Mouse (Mus musculus) myocyte (in vitro differentiated cells): Measurements from ENCODE around the gene Dennd2c. TPM values are rescaled to one million over a fixed set of nuclear protein-coding genes. Genes with fewer than 3 reads are reported as not detected.

Experiments used
- H3K27me3 ChIP-seq: one replicate; pipeline ENCODE4 v1.6.1; 2011; ENCODE audit not compliant: control insufficient read depth, insufficient read depth, insufficient read length
- H3K36me3 ChIP-seq: one replicate; pipeline ENCODE4 v1.6.1; 2011; ENCODE audit not compliant: control insufficient read depth, insufficient read depth
- H3K4me2 ChIP-seq: one replicate; pipeline ENCODE4 v1.6.1; 2011; ENCODE audit warnings: low read depth, control low read depth
- H3K4me3 ChIP-seq: one replicate; pipeline ENCODE4 v1.5.1; 2011; ENCODE audit warnings: mild to moderate bottlenecking, control low read depth, moderate library complexity
- H3K79me2 ChIP-seq: one replicate; pipeline ENCODE4 v1.6.1; 2011; ENCODE audit not compliant: control insufficient read depth, insufficient read depth
- H3ac ChIP-seq: one replicate; pipeline ENCODE4 v1.6.1; 2011; ENCODE audit not compliant: control insufficient read depth, insufficient read length
- CEBPB ChIP-seq: IDR thresholded peaks from 2 replicates; pipeline ENCODE4 v1.6.1; 2011; ENCODE audit warnings: mild to moderate bottlenecking, moderate library complexity; ENCODE audit not compliant: poor library complexity, insufficient read depth, severe bottlenecking
- E2F4 ChIP-seq: IDR thresholded peaks from one replicate; pipeline ENCODE4 v1.6.1; 2011; ENCODE audit warnings: mild to moderate bottlenecking, control low read depth, moderate library complexity; ENCODE audit not compliant: insufficient read depth
- MAX ChIP-seq: IDR thresholded peaks from one replicate; pipeline ENCODE4 v1.6.1; 2011; ENCODE audit warnings: low read depth, mild to moderate bottlenecking, control low read depth
- MYOD1 ChIP-seq, 3 experiments: IDR thresholded peaks; one replicate each; pipeline ENCODE4 v1.6.1; 2011; ENCODE audit warnings: control low read depth in 2 of 3, low read depth in 2 of 3, mild to moderate bottlenecking in 2 of 3, moderate library complexity in 1 of 3; ENCODE audit not compliant: insufficient read length in 2 of 3, control insufficient read depth in 1 of 3
- MYOG ChIP-seq, 3 experiments: IDR thresholded peaks; one replicate each; pipeline ENCODE4 v1.6.1; 2011; ENCODE audit warnings: control low read depth in 2 of 3, low read depth in 2 of 3, mild to moderate bottlenecking in 2 of 3; ENCODE audit not compliant: insufficient read length in 2 of 3, control insufficient read depth in 1 of 3, insufficient read depth in 1 of 3
- POLR2A ChIP-seq: IDR thresholded peaks from one replicate; pipeline ENCODE4 v1.6.1; 2011; ENCODE audit warnings: low read depth, mild to moderate bottlenecking, control low read depth, moderate library complexity; ENCODE audit not compliant: insufficient read length
- POLR2AphosphoS2 ChIP-seq: IDR thresholded peaks from one replicate; pipeline ENCODE4 v1.6.1; 2011; ENCODE audit warnings: low read depth, control low read depth; ENCODE audit not compliant: insufficient read length
- REST ChIP-seq: IDR thresholded peaks from one replicate; pipeline ENCODE4 v1.6.1; 2011; ENCODE audit warnings: mild to moderate bottlenecking, control low read depth, moderate library complexity; ENCODE audit not compliant: insufficient read depth, insufficient read length
- SRF ChIP-seq: IDR thresholded peaks from one replicate; pipeline ENCODE4 v1.6.1; 2011; ENCODE audit warnings: low read depth; ENCODE audit not compliant: control insufficient read depth, insufficient read length
- TCF12 ChIP-seq: IDR thresholded peaks from one replicate; pipeline ENCODE4 v1.6.1; 2011; ENCODE audit warnings: mild to moderate bottlenecking, control low read depth; ENCODE audit not compliant: poor library complexity, insufficient read depth, severe bottlenecking
- TCF3 ChIP-seq: IDR thresholded peaks from one replicate; pipeline ENCODE4 v1.6.1; 2011; ENCODE audit warnings: low read depth, control low read depth; ENCODE audit not compliant: insufficient read length
- USF1 ChIP-seq: IDR thresholded peaks from one replicate; pipeline ENCODE4 v1.6.1; 2011; ENCODE audit warnings: low read depth, mild to moderate bottlenecking, control low read depth, moderate library complexity
- polyA plus RNA-seq: library from polyadenylated mRNA; unstranded; fragments of >200 nt; fragmentation: generic; extraction: Trizol; gene quantifications from one replicate; pipeline ENCODE4 v1.2.1, GENCODE M21; 2012; ENCODE audit warnings: missing spikeins

Dennd2c gene
- polyA plus RNA-seq, 1 experiment: 2.4 TPM

- TF ChIP-seq POLR2A (no peak), REST (no peak), MAX (no peak), MYOG (IDR thresholded peaks at IDR 0.05; ENCODE audit: control insufficient read depth in 1 of 3, insufficient read depth in 1 of 3, insufficient read length in 2 of 3, low read depth in 2 of 3) (no peak), E2F4 (no peak), POLR2AphosphoS2 (no peak), TCF12 (no peak), USF1 (no peak), SRF (no peak), TCF3 (no peak), MYOD1 (IDR thresholded peaks at IDR 0.05; ENCODE audit: control insufficient read depth in 1 of 3, insufficient read length in 2 of 3, low read depth in 2 of 3) (no peak), CEBPB (no peak)
- Histone ChIP-seq H3ac (no peak overlapping the region), H3K4me3 (no peak overlapping the region), H3K4me2 (no peak overlapping the region), H3K27me3 (no peaks in the 10 kb centered on the region), H3K36me3 (no peaks in the 10 kb centered on the region), H3K79me2 (no peaks in the 10 kb centered on the region)
Observed at GRCm38 (mm10) chr3:103081051-103081450, 21.4 kb upstream of the Dennd2c start.

- no peak overlapping the region for H3ac ChIP-seq
- no peaks in the 10 kb centered on the region for H3K27me3 ChIP-seq
- no peak overlapping the region for H3K4me3 ChIP-seq
- H3K79me2 ChIP-seq: no peaks in the 10 kb centered on the region
- no peak overlapping the region for H3K4me2 ChIP-seq
- no peaks in the 10 kb centered on the region for H3K36me3 ChIP-seq
- TF ChIP-seq TCF12: no peak
- TF ChIP-seq CEBPB: no peak
- TF ChIP-seq SRF: no peak
- TF ChIP-seq MAX: no peak
- no peak for TF ChIP-seq POLR2AphosphoS2
- TF ChIP-seq USF1: no peak
Observed at GRCm38 (mm10) chr3:103081861-103082453, 20.4 kb upstream of the Dennd2c start.

GRCm38 (mm10) chr3:103082761-103083160 is 19.6 kb upstream of the Dennd2c start:
- H3K4me2 ChIP-seq: no peak overlapping the region
- no peaks in the 10 kb centered on the region for H3K27me3 ChIP-seq
- H3K4me3 ChIP-seq: no peak overlapping the region
- H3K79me2 ChIP-seq: no peaks in the 10 kb centered on the region
- H3K36me3 ChIP-seq: no peaks in the 10 kb centered on the region
- TF ChIP-seq MYOG (IDR thresholded peaks at IDR 0.05; ENCODE audit: control insufficient read depth in 1 of 3, insufficient read depth in 1 of 3, insufficient read length in 2 of 3, low read depth in 2 of 3) (peak in 1 of 3 experiments; percentile 2), CEBPB (no peak), POLR2A (no peak), POLR2AphosphoS2 (no peak), E2F4 (no peak)
- no peak overlapping the region for H3ac ChIP-seq

DNA sequence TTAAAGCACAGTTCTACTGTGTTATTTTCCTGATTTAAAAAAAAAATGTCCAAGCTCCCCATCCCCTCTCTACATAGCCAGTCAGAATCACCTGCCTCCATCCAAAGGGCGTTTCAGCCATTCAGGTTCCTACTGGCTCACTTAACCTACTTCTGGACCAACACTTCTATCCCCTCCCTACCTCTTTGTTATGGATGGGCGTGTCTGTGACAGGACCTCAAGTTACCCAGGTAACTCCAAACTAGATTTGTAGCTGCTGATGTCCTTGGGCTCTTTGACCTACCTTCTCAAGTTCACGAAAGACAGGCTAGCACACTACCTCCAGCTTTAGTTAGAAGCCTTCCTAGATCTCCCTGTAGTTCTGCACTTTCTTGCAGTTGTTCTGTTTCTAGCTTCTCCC is 16.4 kb upstream of the Dennd2c start:
- no peak overlapping the region for H3K4me2 ChIP-seq
- H3K4me3 ChIP-seq: no peak overlapping the region
- H3K27me3 ChIP-seq: no peaks in the 10 kb centered on the region
- TF ChIP-seq POLR2A: no peak
- no peak for TF ChIP-seq USF1
- no peak for TF ChIP-seq POLR2AphosphoS2
- TF ChIP-seq CEBPB: no peak
- no peak for TF ChIP-seq E2F4
- TF ChIP-seq REST: no peak
- TF ChIP-seq MAX: no peak
- TF ChIP-seq TCF3: no peak
- TF ChIP-seq SRF: no peak
- no peak for TF ChIP-seq TCF12
- no peak for TF ChIP-seq MYOG (IDR thresholded peaks at IDR 0.05; ENCODE audit: control insufficient read depth in 1 of 3, insufficient read depth in 1 of 3, insufficient read length in 2 of 3, low read depth in 2 of 3)
- TF ChIP-seq MYOD1 (IDR thresholded peaks at IDR 0.05; ENCODE audit: control insufficient read depth in 1 of 3, insufficient read length in 2 of 3, low read depth in 2 of 3): no peak
- H3ac ChIP-seq: no peak overlapping the region
- H3K79me2 ChIP-seq: no peaks in the 10 kb centered on the region
- no peaks in the 10 kb centered on the region for H3K36me3 ChIP-seq

DNA sequence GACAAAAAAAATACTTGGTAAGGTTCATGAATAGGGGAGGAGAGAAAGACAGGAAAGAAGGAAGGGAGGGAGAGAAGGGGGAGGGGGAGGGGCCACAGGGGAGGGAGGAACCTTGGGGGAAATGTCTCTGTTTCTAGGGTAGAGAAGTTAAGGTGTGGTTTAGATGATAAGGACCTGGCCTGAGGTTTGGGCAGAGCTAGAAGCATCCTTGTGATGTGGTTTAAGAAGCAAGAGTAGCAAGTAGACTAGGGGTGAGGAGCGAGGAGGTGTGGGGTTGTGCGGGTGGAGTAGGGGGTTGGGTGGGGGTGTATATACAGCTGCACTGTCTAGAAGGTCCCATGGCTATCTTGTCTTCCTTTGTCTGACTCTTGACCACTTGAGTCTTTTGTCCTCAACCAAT is 10.7 kb upstream of the Dennd2c start:
- Histone ChIP-seq H3K27me3 (no peaks in the 10 kb centered on the region), H3K4me2 (no peak overlapping the region), H3K4me3 (no peak overlapping the region)

More for the DNA sequence above, 10.7 kb upstream of the Dennd2c start:
- no peak for TF ChIP-seq REST
- no peak for TF ChIP-seq TCF12
- TF ChIP-seq SRF: no peak
- TF ChIP-seq TCF3: no peak
- no peak for TF ChIP-seq E2F4
- TF ChIP-seq USF1: no peak
- no peak for TF ChIP-seq CEBPB
- TF ChIP-seq POLR2A: no peak
- TF ChIP-seq MYOG (IDR thresholded peaks at IDR 0.05; ENCODE audit: control insufficient read depth in 1 of 3, insufficient read depth in 1 of 3, insufficient read length in 2 of 3, low read depth in 2 of 3): no peak
- TF ChIP-seq POLR2AphosphoS2: no peak
- no peak for TF ChIP-seq MAX
- no peak for TF ChIP-seq MYOD1 (IDR thresholded peaks at IDR 0.05; ENCODE audit: control insufficient read depth in 1 of 3, insufficient read length in 2 of 3, low read depth in 2 of 3)
- no peaks in the 10 kb centered on the region for H3K79me2 ChIP-seq
- H3K36me3 ChIP-seq: no peaks in the 10 kb centered on the region
- H3ac ChIP-seq: no peak overlapping the region
